Mouse (Mus musculus) lung, embryonic 14.5 days (tissue): Measurements from ENCODE around the gene Nme7. TPM values are rescaled to one million over a fixed set of nuclear protein-coding genes. Genes with fewer than 3 reads are reported as not detected.
A peak's percentile ranks its signal among the peaks of the same experiment; 100 is the strongest.

Source experiments
- ATAC-seq: fragments of 200-750 bp; cut with Nextera tagmentation; 2 replicates; pipeline ENCODE4 v1.8.0; 2017; ENCODE audit warnings: mild to moderate bottlenecking, moderate TSS enrichment, moderate library complexity; ENCODE audit not compliant: insufficient read depth
- DNase-seq: peaks from one replicate; pipeline ENCODE4 v3.0.0-alpha.2; 2015
- H3K27ac ChIP-seq: fragments of 300-500 bp; sonication (generic); 2 replicates; pipeline ENCODE4 v1.5.1; 2014; ENCODE audit warnings: low read depth, mild to moderate bottlenecking, moderate library complexity
- H3K27me3 ChIP-seq: fragments of 300-500 bp; sonication (generic); 2 replicates; pipeline ENCODE4 v1.6.1; 2014; ENCODE audit warnings: low read length, control low read depth; ENCODE audit not compliant: insufficient read depth
- H3K36me3 ChIP-seq: fragments of 300-500 bp; sonication (generic); 2 replicates; pipeline ENCODE4 v1.6.1; 2014; ENCODE audit warnings: control low read depth; ENCODE audit not compliant: insufficient read depth
- H3K4me1 ChIP-seq: fragments of 300-500 bp; sonication (generic); 2 replicates; pipeline ENCODE4 v1.6.1; 2014; ENCODE audit warnings: antibody characterized with exemption, control low read depth; ENCODE audit not compliant: insufficient read depth
- H3K4me2 ChIP-seq: fragments of 300-500 bp; sonication (generic); 2 replicates; pipeline ENCODE4 v1.6.1; 2014; ENCODE audit warnings: mild to moderate bottlenecking
- H3K4me3 ChIP-seq: fragments of 300-500 bp; sonication (generic); 2 replicates; pipeline ENCODE4 v1.5.1; 2014; ENCODE audit warnings: low read depth, low read length
- H3K9ac ChIP-seq: fragments of 300-500 bp; sonication (generic); 2 replicates; pipeline ENCODE4 v1.6.1; 2014
- H3K9me3 ChIP-seq: fragments of 300-500 bp; sonication (generic); 2 replicates; pipeline ENCODE4 v1.6.1; 2016; ENCODE audit warnings: low read depth, low read length, control low read depth
- CTCF ChIP-seq: IDR thresholded peaks from 2 replicates; pipeline ENCODE4 v1.5.1; 2016; ENCODE audit warnings: antibody characterized with exemption, low read depth
- WGBS: fragments of 180-500 bp; shearing (Covaris S2); extraction: QIAGEN DNeasy Blood & Tissue Kit; methylation state at CpG from one replicate; pipeline ENCODE4 v1.1.7; 2014; 5-methylcytosine and 5-hydroxymethylcytosine counted together
- polyA plus RNA-seq: library from polyadenylated mRNA; unstranded; fragments of >200 nt; fragmentation: Nextera tagmentation; extraction: Ambion mirVana; gene quantifications from 2 replicates; pipeline ENCODE4 v1.2.1, GENCODE M21; 2014

Nme7 gene
- polyA plus RNA-seq, 1 experiment from 2014 or later = 32.6 TPM

DNA sequence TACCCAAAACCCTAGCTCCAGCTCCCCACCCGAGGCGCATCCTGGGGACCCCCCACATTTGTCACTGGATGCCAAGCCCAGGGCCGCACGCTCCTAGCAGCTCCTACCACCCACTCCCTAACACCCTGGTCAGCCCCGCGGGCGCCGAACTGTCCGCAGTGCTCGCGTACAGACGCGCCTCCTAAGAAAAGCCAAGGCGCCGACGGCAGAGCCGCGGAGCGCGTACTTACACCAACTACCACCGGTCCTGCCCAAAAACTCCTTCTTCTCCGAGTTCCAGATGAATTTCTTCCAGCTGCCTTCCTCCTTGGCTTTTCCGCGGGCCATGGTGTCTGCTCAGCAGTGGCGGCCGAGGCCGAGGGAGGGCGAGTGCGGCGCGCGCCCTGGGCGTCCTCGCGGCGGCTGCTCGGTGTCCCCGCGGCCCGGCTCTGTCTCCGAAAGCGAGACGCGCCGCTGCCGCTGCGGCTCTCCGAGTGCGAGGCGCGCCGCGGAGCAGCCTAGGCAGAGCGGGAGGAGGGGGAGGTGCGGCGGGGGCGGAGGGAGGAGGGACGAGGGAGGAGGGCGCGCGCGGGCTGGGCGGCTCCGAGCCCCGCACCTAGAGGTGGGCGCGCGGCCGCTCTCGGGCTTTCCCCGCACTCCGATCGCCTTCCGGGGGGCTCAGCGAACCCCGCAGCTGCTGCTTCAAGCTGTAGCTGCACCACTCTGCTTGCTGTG lies 153.8 kb downstream of the Nme7 start:
- H3K27ac ChIP-seq = peak overlapping the region; percentile 83
- no peaks in the 10 kb centered on the region for H3K4me1 ChIP-seq
- H3K4me2 ChIP-seq = peak overlapping the region; percentile 83
- peak; percentile 81 for ATAC-seq
- H3K36me3 ChIP-seq = no peaks in the 10 kb centered on the region
- no peaks in the 10 kb centered on the region for H3K9me3 ChIP-seq
- peak overlapping the region; percentile 59 for H3K9ac ChIP-seq
- peak; percentile 77 for DNase-seq
- under 1% methylated on average over 57 of the region's 76 CpGs for WGBS
- peak overlapping the region; percentile 58 for H3K4me3 ChIP-seq
- H3K27me3 ChIP-seq = peaks cover 42% of the 10 kb centered on the region
- TF ChIP-seq CTCF = no peak

GRCm38 (mm10) chr1:164458245-164458613 lies 154.3 kb downstream of the Nme7 start, which contains the start of gene Atp1b1:
Atp1b1 (minus strand) TSS chr1:164458355.
- Histone ChIP-seq H3K27me3 (peaks cover 42% of the 10 kb centered on the region), H3K36me3 (no peaks in the 10 kb centered on the region), H3K9me3 (no peaks in the 10 kb centered on the region), H3K9ac (peak within 1 kb of the TSS; percentile 59), H3K4me1 (no peaks in the 10 kb centered on the region), H3K27ac (peak within 1 kb of the TSS; percentile 83), H3K4me2 (peak within 1 kb of the TSS; percentile 83), H3K4me3 (peak within 1 kb of the TSS; percentile 58)
- DNase-seq (peak; percentile 90), ATAC-seq (peak; percentile 93)
- TF ChIP-seq CTCF = 0 out of 2 replicates have a peak, but pooled peaks have one; percentile 32
- under 1% methylated on average over 35 of the region's 35 CpGs for WGBS

DNA sequence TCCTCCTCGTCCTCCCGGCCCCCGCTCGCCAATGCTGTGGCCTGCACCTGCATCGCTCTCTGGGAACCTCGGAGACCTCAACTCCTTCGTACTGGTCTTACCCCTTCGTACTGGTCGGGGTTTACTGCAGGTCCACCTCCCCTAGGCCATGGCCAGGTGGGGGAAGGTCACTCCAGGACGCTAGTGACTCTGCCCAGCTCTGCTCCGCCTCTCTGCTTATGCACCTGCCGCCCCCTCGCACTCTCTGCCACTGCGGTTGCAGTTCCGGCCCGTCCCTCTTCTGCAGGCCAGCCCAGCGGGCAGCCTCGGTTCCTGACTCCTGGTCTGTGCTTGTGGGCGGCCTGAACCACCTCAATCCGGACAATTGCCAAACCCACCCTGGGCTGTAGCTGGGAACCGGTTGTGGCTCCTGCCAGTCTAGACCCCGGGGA lies 154.7 kb downstream of the Nme7 start:
- Histone ChIP-seq H3K4me2 (peak overlapping the region; percentile 83), H3K27ac (peak overlapping the region; percentile 65; the same call in 1 of the 2 replicates), H3K4me3 (peak overlapping the region; percentile 58), H3K27me3 (peaks cover 42% of the 10 kb centered on the region), H3K36me3 (no peaks in the 10 kb centered on the region), H3K4me1 (no peaks in the 10 kb centered on the region), H3K9me3 (no peaks in the 10 kb centered on the region), H3K9ac (peak overlapping the region; percentile 42)
- 3% methylated on average over 22 of the region's 22 CpGs for WGBS
- no peak for TF ChIP-seq CTCF
- DNase-seq (peak; percentile 27), ATAC-seq (peak; percentile 64)

DNA sequence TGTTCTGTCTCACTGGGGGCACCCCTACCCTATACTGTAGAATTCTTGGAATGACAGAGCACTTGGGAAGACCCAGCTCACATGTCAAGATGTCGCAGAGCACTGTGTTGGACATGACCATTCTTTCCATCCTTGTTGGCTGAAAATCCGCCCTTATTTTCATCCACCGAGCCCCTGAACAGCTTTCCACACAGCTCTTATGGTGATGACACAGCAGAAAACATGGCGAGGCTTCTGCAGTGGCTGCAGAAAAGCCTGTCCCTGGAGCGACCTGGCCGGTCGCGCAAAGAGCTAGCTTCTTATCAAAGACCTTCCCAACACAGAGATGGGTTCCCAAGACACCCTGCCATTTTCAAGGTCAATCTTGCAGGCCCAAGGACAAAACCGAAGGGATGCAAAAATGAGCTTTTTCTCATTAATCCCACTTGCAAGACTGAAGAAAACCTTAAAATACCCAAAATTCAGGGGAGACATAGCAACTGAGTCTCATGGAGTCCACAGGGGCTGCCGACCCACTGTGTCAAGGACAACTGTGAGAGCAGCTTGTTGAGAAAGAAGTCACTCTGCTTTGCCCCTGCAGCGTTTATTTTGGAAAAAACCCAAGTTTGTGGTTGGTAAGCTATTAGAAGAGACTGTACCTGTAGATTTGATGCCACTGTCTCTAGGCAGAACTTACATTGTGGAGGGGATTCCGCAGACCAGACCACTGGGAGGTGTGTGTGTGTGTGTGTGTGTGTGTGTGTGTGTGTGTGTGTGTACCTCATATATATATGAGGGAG lies 155.4 kb downstream of the Nme7 start:
- H3K9ac ChIP-seq = no peak overlapping the region
- no peaks in the 10 kb centered on the region for H3K9me3 ChIP-seq
- WGBS = 48% methylated on average over 12 of the region's 12 CpGs
- no peaks in the 10 kb centered on the region for H3K4me1 ChIP-seq
- H3K36me3 ChIP-seq = no peaks in the 10 kb centered on the region
- H3K27me3 ChIP-seq = peaks cover 42% of the 10 kb centered on the region
- H3K27ac ChIP-seq = no peak overlapping the region
- DNase-seq = peak; percentile 17
- ATAC-seq = no peak
- peak overlapping the region; percentile 83 for H3K4me2 ChIP-seq
- peak overlapping the region; percentile 58 for H3K4me3 ChIP-seq
- TF ChIP-seq CTCF = no peak

- H3K27ac ChIP-seq = no peak overlapping the region
- WGBS = 55% methylated on average over 13 of the region's 13 CpGs
- H3K27me3 ChIP-seq = peaks cover 32% of the 10 kb centered on the region
- DNase-seq (no peak), ATAC-seq (no peak)
- no peaks in the 10 kb centered on the region for H3K4me1 ChIP-seq
- TF ChIP-seq CTCF = no peak
- no peaks in the 10 kb centered on the region for H3K36me3 ChIP-seq
- H3K9me3 ChIP-seq = no peaks in the 10 kb centered on the region
- H3K4me2 ChIP-seq = peak overlapping the region; percentile 23; the same call in 1 of the 2 replicates
- no peak overlapping the region for H3K9ac ChIP-seq
- no peak overlapping the region for H3K4me3 ChIP-seq
Observed at GRCm38 (mm10) chr1:164460921-164461697, 157.2 kb downstream of the Nme7 start.

DNA sequence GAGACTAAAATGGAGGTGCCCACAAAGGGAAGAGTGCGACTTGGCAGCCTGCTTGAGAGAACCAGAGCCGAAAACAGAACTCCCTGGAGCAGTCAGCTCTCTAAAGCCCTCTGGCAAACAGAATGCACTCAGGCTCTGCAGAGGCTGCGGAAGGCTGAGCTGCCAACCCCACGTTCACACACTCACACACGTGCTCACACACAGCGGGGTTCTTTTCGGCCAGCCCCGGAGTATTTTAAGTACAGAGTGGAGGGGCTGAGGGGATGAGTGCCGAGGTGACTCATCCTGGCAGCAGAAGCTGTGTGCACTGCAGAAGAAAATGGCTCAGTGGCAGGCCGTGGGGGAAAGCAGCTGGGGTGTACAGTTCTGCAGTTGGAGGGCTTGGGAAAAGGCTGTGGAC lies 157.8 kb downstream of the Nme7 start:
- H3K4me3 ChIP-seq = no peak overlapping the region
- H3K9ac ChIP-seq = no peak overlapping the region
- no peak overlapping the region for H3K27ac ChIP-seq

More for the DNA sequence above, 157.8 kb downstream of the Nme7 start:
- no peak for ATAC-seq
- H3K4me2 ChIP-seq = peak overlapping the region; percentile 23; the same call in 1 of the 2 replicates
- peaks cover 26% of the 10 kb centered on the region for H3K27me3 ChIP-seq
- WGBS = 28% methylated on average over 10 of the region's 10 CpGs
- no peaks in the 10 kb centered on the region for H3K36me3 ChIP-seq
- no peaks in the 10 kb centered on the region for H3K4me1 ChIP-seq
- no peak for TF ChIP-seq CTCF
- no peaks in the 10 kb centered on the region for H3K9me3 ChIP-seq
- DNase-seq = peak; percentile 18
